Mouse (Mus musculus) C2C12 (cell line): ENCODE measurements at regions not wholly inside any gene's neighbourhood (a gene's known extent, or its start where the extent isn't known, plus 50 kb on each side); places are given as distances from the start of the nearest gene placed in this dataset.

Experiments
- CTCF ChIP-seq: IDR thresholded peaks from one replicate; pipeline ENCODE4 v1.5.1; 2011; ENCODE audit not compliant: control insufficient read depth, insufficient read depth, insufficient read length
- MYOD1 ChIP-seq: IDR thresholded peaks from one replicate; pipeline ENCODE4 v1.6.1; 2011; ENCODE audit warnings: low read depth; ENCODE audit not compliant: control insufficient read depth, insufficient read length

DNA sequence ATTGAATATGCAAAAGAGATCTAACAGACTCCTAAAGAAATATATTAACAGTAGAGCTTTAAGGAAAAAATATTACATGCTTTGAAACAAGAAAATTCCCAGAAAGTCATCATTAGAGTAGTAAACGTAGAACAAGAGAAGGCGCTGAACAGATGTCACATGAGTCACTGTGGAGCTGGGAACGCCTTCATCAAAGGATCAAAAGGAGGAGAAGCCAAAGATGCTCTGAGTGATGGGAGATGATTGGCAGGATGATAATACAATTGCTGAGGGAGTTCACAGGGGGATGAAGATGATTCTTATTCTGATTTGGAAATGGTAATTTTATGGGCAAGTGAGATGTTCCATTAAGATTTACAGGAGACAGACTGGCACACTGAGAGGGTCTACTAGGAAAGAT lies 417.1 kb upstream of the Syt1 start:
- TF ChIP-seq CTCF (no peak), MYOD1 (no peak)
